Mouse (Mus musculus): Measurements from ENCODE around the gene Rai14. TPM values are rescaled to one million over a fixed set of nuclear protein-coding genes. Genes with fewer than 3 reads are reported as not detected.

Gene Rai14
- polyA plus RNA-seq, 1 experiment from 2014 or later: 10.9 TPM

- ATAC-seq (ENCODE audit: low FRiP score, low read depth): no peak
- Histone ChIP-seq H3K9ac (no peak overlapping the region), H3K27ac (replicated peaks) (no peak overlapping the region), H3K4me3 (no peak overlapping the region), H3K27me3 (no peaks in the 10 kb centered on the region), H3K4me2 (no peak overlapping the region), H3K4me1 (replicated peaks) (no peaks in the 10 kb centered on the region), H3K36me3 (no peaks in the 10 kb centered on the region), H3K9me3 (no peaks in the 10 kb centered on the region)
- WGBS: 85% methylated on average over 14 of the region's 14 CpGs
Measured at GRCm38 (mm10) chr15:10685692-10686430, 28.6 kb downstream of the Rai14 start.

- Histone ChIP-seq H3K27ac (replicated peaks) (no peak overlapping the region), H3K9ac (no peak overlapping the region), H3K4me3 (no peak overlapping the region), H3K9me3 (no peaks in the 10 kb centered on the region), H3K27me3 (no peaks in the 10 kb centered on the region), H3K4me1 (replicated peaks) (no peaks in the 10 kb centered on the region), H3K4me2 (no peak overlapping the region), H3K36me3 (no peaks in the 10 kb centered on the region)
- 93% methylated on average over 9 of the region's 9 CpGs for WGBS
- ATAC-seq (ENCODE audit: low FRiP score, low read depth): no peak
Measured at GRCm38 (mm10) chr15:10683687-10684203, 30.7 kb downstream of the Rai14 start.

- Histone ChIP-seq H3K27me3 (no peaks in the 10 kb centered on the region), H3K4me2 (no peak overlapping the region), H3K9me3 (no peaks in the 10 kb centered on the region), H3K27ac (replicated peaks) (no peak overlapping the region), H3K4me1 (replicated peaks) (no peaks in the 10 kb centered on the region), H3K4me3 (no peak overlapping the region), H3K9ac (no peak overlapping the region), H3K36me3 (no peaks in the 10 kb centered on the region)
- WGBS: 92% methylated on average over 5 of the region's 5 CpGs
- no peak for ATAC-seq (ENCODE audit: low FRiP score, low read depth)
Measured at GRCm38 (mm10) chr15:10680514-10680913, 33.9 kb downstream of the Rai14 start.

- 87% methylated on average over 4 of the region's 4 CpGs for WGBS
- no peak for ATAC-seq (ENCODE audit: low FRiP score, low read depth)
- no peaks in the 10 kb centered on the region for H3K4me1 ChIP-seq (replicated peaks)
- H3K4me3 ChIP-seq: no peak overlapping the region
- no peaks in the 10 kb centered on the region for H3K27me3 ChIP-seq
- no peaks in the 10 kb centered on the region for H3K36me3 ChIP-seq
- H3K9ac ChIP-seq: no peak overlapping the region
- no peak overlapping the region for H3K4me2 ChIP-seq
- H3K9me3 ChIP-seq: no peaks in the 10 kb centered on the region
- no peak overlapping the region for H3K27ac ChIP-seq (replicated peaks)
Measured at GRCm38 (mm10) chr15:10679571-10679970, 34.9 kb downstream of the Rai14 start.

GRCm38 (mm10) chr15:10675801-10676200, 38.6 kb downstream of the Rai14 start:
- H3K36me3 ChIP-seq: no peaks in the 10 kb centered on the region
- H3K9me3 ChIP-seq: no peaks in the 10 kb centered on the region
- H3K27ac ChIP-seq (replicated peaks): no peak overlapping the region
- H3K9ac ChIP-seq: no peak overlapping the region
- no peak overlapping the region for H3K4me2 ChIP-seq
- H3K27me3 ChIP-seq: no peaks in the 10 kb centered on the region
- H3K4me3 ChIP-seq: no peak overlapping the region
- no peaks in the 10 kb centered on the region for H3K4me1 ChIP-seq (replicated peaks)
- ATAC-seq (ENCODE audit: low FRiP score, low read depth): no peak
- WGBS: 86% methylated on average over 5 of the region's 5 CpGs

- Histone ChIP-seq H3K27me3 (no peaks in the 10 kb centered on the region), H3K4me2 (no peak overlapping the region), H3K4me3 (no peak overlapping the region), H3K9ac (no peak overlapping the region), H3K4me1 (replicated peaks) (no peaks in the 10 kb centered on the region), H3K36me3 (no peaks in the 10 kb centered on the region), H3K27ac (replicated peaks) (no peak overlapping the region), H3K9me3 (no peaks in the 10 kb centered on the region)
- 53% methylated on average over 5 of the region's 5 CpGs for WGBS
- ATAC-seq (ENCODE audit: low FRiP score, low read depth): no peak
Measured at GRCm38 (mm10) chr15:10672880-10673279, 41.5 kb downstream of the Rai14 start.

GRCm38 (mm10) chr15:10671868-10672267, 42.6 kb downstream of the Rai14 start:
- no peaks in the 10 kb centered on the region for H3K27me3 ChIP-seq
- ATAC-seq (ENCODE audit: low FRiP score, low read depth): no peak
- H3K4me1 ChIP-seq (replicated peaks): no peaks in the 10 kb centered on the region
- no peak overlapping the region for H3K27ac ChIP-seq (replicated peaks)
- WGBS: 74% methylated on average over 4 of the region's 4 CpGs
- no peaks in the 10 kb centered on the region for H3K36me3 ChIP-seq
- no peak overlapping the region for H3K4me2 ChIP-seq
- H3K9ac ChIP-seq: no peak overlapping the region
- no peaks in the 10 kb centered on the region for H3K9me3 ChIP-seq
- no peak overlapping the region for H3K4me3 ChIP-seq

- ATAC-seq (ENCODE audit: low FRiP score, low read depth): no peak
- H3K9me3 ChIP-seq: no peaks in the 10 kb centered on the region
- no peaks in the 10 kb centered on the region for H3K4me1 ChIP-seq (replicated peaks)
- H3K4me3 ChIP-seq: no peak overlapping the region
- no peak overlapping the region for H3K27ac ChIP-seq (replicated peaks)
- H3K4me2 ChIP-seq: no peak overlapping the region
- no peaks in the 10 kb centered on the region for H3K36me3 ChIP-seq
- no peaks in the 10 kb centered on the region for H3K27me3 ChIP-seq
- 57% methylated on average over 7 of the region's 7 CpGs for WGBS
- no peak overlapping the region for H3K9ac ChIP-seq
Measured at GRCm38 (mm10) chr15:10670107-10670506, 44.3 kb downstream of the Rai14 start.

GRCm38 (mm10) chr15:10668120-10668900, 46.1 kb downstream of the Rai14 start:
- WGBS: 74% methylated on average over 10 of the region's 10 CpGs
- no peak for ATAC-seq (ENCODE audit: low FRiP score, low read depth)

GRCm38 (mm10) chr15:10665816-10666215, 48.6 kb downstream of the Rai14 start:
- H3K36me3 ChIP-seq: no peaks in the 10 kb centered on the region
- WGBS: 87% methylated on average over 8 of the region's 8 CpGs
- H3K4me3 ChIP-seq: no peak overlapping the region
- H3K4me1 ChIP-seq (replicated peaks): 0 out of 2 replicates have a peak, but pooled peaks cover 5% of the 10 kb centered on the region
- no peaks in the 10 kb centered on the region for H3K27me3 ChIP-seq
- H3K9me3 ChIP-seq: no peaks in the 10 kb centered on the region
- H3K4me2 ChIP-seq: no peak overlapping the region
- no peak for ATAC-seq (ENCODE audit: low FRiP score, low read depth)
- H3K27ac ChIP-seq (replicated peaks): no peak overlapping the region
- no peak overlapping the region for H3K9ac ChIP-seq

More at GRCm38 (mm10) chr15:10668120-10668900, 46.1 kb downstream of the Rai14 start:
- H3K4me2 ChIP-seq: no peak overlapping the region
- no peaks in the 10 kb centered on the region for H3K27me3 ChIP-seq
- no peaks in the 10 kb centered on the region for H3K9me3 ChIP-seq
- H3K9ac ChIP-seq: no peak overlapping the region
- H3K4me1 ChIP-seq (replicated peaks): no peaks in the 10 kb centered on the region
- no peaks in the 10 kb centered on the region for H3K36me3 ChIP-seq
- H3K4me3 ChIP-seq: no peak overlapping the region
- no peak overlapping the region for H3K27ac ChIP-seq (replicated peaks)

GRCm38 (mm10) chr15:10664529-10664898, 49.9 kb downstream of the Rai14 start:
- H3K4me2 ChIP-seq: no peak overlapping the region
- no peak overlapping the region for H3K27ac ChIP-seq (replicated peaks)
- no peaks in the 10 kb centered on the region for H3K9me3 ChIP-seq
- H3K9ac ChIP-seq: no peak overlapping the region
- no peaks in the 10 kb centered on the region for H3K27me3 ChIP-seq
- H3K36me3 ChIP-seq: no peaks in the 10 kb centered on the region
- WGBS: 88% methylated on average over 5 of the region's 5 CpGs
- ATAC-seq (ENCODE audit: low FRiP score, low read depth): no peak
- H3K4me3 ChIP-seq: no peak overlapping the region
- H3K4me1 ChIP-seq (replicated peaks): 0 out of 2 replicates have a peak, but pooled peaks cover 5% of the 10 kb centered on the region

- ATAC-seq (ENCODE audit: low FRiP score, low read depth): no peak
- H3K4me2 ChIP-seq: no peak overlapping the region
- no peaks in the 10 kb centered on the region for H3K9me3 ChIP-seq
- no peak overlapping the region for H3K27ac ChIP-seq (replicated peaks)
- H3K4me3 ChIP-seq: no peak overlapping the region
- H3K4me1 ChIP-seq (replicated peaks): 0 out of 2 replicates have a peak, but pooled peaks cover 5% of the 10 kb centered on the region
- no peak overlapping the region for H3K9ac ChIP-seq
- no peaks in the 10 kb centered on the region for H3K36me3 ChIP-seq
- WGBS: 77% methylated on average over 5 of the region's 5 CpGs
- H3K27me3 ChIP-seq: no peaks in the 10 kb centered on the region
Measured at GRCm38 (mm10) chr15:10663793-10664528, 50.5 kb downstream of the Rai14 start.
